Mouse (Mus musculus) right cerebral cortex, adult 2 months (tissue): ENCODE results near the gene Ptges3.

ENCODE experiments used
- DNase-seq, 2 experiments: peaks; one replicate each; pipeline ENCODE4 v3.0.0; 2021 to 2022; ENCODE audit warnings: low spot score in 2 of 2

Gene Ptges3

DNA sequence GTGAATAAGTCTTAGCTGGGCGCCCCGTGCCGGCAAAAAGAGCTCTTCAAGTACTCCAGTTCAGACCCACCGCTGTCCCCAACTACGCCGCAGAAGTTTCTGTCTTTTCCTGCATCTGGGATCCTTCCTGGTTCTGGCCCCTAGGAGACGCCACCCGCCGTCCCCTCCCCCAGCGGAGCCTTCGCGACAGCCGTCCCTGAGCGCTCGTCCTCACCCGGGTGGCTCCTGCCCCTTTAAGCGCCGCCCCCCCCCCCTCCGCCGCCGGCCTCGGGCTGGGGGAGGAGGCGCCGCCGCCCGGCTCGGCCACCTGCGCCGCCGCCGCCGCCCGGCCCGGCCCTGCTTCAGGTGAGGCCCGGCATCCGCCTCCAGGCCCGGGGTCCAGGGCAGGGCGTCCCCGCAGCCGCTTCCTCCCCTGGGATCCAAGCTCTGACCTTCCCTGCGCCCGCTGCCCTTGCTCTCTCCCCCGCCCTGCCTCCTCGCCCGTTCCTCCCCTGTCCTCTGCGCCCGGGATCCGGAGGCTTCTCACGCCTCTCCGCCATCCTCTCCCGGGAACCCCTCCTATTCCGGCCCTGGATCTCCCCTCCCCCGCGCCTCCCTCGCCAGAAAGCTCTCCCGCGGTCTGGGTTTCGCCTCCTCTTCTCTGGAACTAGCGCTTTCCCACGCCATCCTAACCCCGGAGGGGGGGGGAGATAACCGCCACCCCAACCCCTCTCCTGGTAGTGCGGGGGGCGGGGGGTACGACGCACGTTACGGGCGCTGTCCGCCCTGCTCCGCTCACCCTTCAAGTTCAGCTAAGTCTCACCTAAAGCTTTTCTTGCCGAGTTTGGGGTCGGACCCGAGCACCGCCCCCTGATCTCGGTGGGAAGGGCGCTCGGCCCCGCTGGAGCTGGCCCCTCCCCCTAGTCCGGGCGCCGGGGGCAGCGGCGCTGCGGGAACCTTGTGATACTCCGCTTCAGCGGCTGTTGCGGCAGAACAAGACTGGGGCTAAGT lies 34.0 kb downstream of the Ptges3 start:
- DNase-seq: peak; percentile 70 to 72

DNA sequence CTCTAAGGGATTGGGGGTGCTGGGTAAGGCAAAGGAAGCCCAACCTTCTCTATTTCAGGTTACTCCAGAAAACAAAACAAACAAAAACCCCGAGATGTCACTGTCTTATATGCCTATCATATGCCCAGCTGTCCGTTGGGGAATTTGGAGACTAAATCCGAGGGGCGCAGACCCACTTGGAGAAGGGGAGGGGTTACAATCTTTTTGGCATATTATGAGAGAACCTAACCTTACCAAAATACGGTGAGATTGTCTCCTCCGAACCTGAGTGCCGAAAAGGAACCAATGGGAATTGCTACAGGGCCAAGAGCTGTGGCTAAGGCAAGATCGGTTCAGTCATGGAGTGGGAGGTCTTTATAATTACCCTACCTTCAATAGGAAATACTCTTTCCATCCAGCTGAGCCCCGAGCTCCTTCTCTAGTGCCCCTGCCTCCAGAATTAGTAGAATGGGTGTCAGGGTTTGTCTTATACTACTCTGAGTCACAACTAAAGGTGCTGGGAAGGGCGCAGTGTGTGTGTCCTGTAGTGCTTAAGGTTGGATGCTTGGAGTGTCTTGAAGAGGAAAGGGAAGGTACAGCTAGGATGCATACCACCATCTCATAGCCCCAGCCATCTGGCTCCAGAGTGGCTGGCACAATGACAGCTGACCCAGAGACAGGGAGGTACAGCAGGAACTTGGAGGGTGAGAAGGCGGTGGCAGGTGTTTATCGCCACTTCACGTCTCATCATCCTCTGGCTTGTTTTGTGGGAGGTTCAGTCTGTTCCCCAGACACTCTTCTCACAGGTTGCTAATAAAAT lies 34.9 kb downstream of the Ptges3 start:
- peak in 1 of 2 experiments; percentile 26 for DNase-seq

- peak; percentile 56 to 65 for DNase-seq
Measured at GRCm38 (mm10) chr10:128094340-128094968, 35.7 kb downstream of the Ptges3 start.

DNA sequence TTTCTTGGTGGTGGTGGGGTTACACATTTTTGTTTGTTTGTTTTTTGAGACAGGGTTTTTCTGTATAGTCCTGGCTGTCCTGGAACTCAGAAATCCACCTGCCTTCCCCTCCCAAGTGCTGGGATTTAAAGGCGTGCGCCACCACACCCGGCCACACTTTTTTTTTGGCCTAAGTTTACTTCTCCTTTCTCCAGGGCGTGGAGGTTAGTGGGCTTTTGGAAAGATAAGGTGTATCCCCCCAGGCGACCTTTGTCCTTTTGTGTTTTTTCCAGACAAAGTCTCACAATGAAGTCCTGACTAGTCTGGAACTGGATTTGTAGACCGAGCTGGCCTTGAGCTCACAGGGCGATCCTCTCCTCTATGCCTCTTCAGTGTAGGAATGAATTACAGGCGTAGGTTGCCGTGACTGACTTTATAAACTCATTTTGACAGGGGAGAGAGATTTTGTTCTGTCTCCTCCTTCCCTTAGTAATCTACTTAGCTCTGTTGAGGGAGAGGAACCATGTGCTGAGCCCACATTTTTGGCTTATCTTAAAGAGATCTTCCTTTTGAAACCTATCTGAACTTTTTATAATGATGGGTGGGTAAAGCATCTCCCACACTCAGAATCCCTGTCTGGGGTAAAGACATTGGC lies 36.4 kb downstream of the Ptges3 start:
- no peak for DNase-seq

DNA sequence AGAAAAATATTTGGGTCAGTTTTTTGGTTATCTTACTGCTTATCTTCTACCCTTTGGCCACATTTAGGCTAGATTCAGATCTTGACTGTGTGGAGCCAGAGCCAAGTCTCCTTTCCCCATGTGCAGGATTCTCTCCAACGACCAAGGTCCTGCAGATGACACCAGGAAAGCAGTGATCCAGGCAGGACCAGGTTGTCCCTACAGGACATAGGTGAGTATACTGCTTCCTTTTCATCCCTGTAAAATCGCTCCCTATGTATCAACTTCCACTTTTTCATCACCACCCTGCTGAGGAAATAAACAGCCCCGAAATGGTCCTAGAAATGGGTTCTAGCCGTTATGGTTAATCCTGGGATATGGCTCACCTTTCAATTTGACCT lies 37.5 kb downstream of the Ptges3 start:
- no peak for DNase-seq

DNA sequence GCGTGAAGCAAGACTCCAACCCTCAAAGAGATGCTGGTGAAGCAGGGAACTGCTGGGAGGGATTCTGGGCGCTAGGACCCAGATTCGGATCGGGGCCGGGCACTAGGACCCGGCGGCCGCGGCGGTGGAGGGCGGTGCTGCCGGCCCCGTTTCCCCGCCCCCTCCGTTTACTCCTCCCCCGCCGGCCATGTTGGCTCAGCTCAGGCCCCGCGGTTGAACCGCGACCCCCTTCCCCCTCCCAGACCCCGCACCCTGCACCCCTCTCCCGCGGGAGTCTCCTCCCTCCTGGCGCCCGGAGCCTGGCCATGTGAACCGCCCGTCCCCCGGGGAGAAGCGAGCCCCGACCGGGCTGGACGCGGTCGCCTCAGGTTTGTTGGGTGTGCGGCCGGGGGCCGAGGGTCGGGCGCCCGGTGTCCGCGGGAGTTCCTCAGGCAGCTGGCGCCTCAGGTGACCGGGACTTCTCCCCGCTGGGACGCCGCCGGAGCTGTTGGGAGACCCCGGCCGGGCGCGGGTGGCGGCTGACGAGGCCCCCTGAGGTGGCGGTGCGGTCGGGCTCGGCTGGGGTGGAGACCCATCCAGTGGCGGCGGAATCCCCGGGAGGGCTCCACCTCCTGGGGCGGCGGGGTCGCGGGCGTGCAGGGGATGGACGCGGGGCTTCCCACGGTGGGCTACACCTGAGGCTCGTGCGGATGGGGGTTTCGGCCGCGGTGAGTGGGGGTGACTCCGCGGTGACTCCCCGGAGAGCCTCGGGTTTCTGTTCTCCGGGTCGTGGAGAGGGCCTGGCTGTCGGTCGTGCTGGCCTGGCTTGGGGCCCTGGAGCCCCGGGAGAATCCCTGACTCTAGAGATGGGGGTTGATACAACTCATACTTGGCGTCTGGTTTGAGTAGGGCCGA lies 38.2 kb downstream of the Ptges3 start:
- peak; percentile 77 to 86 for DNase-seq

DNA sequence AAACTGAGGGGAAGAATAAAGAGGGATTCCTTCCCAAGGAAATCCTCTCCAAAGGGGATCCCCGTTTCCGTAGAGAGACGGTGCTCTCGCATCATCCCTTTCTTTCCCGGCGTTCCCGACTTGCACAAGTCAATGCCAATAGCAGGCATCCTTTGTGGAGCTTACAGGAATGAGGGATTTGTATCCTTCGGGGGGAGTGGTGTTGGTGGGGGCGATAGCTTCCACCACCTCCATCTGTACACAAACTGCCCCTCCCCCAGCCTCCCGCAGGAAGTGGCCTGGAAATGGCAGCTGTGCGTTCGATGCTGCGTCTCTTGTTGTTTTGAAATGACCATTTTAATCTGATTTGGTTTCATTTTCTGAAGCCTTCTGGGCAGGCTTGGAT lies 38.8 kb downstream of the Ptges3 start:
- DNase-seq: peak; percentile 56 to 66

DNA sequence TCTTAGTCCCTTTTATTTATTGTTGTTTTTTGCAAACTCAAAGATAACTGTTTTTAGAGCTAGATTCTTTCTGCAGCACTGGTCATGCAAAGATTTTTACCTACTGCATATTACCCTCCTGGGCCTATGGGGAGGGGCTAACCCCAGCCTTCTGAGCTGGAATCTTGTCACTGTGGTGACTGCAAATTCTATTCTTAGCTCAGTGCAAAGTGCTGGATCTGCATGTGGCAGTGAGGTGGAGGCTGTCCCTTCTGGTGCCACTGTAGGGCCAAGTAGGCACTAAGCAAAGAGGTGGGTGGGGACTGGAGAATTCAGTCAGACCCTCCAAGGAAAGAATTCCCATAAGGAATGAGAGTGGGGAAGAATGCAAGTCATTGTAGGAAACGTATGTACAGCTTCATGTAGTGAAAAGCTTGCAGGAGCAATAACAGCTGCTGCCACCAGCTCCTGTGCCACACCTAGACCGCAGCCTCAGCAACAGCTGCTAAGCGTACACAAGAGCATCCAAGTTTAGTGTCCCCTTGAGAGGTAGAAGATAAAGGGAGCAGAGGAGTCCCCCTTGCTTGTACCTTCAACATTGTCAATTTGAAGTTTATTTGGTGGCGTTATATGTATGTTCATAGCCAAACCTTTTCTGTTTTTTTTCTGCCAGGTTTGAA lies 51.5 kb downstream of the Ptges3 start:
- no peak for DNase-seq

GRCm38 (mm10) chr10:128111227-128111626 lies 52.5 kb downstream of the Ptges3 start:
- DNase-seq: no peak

GRCm38 (mm10) chr10:128123833-128124232 lies 65.1 kb downstream of the Ptges3 start:
- DNase-seq: no peak

- DNase-seq: no peak
Measured at GRCm38 (mm10) chr10:128124831-128125230, 66.1 kb downstream of the Ptges3 start.

- DNase-seq: no peak
Measured at GRCm38 (mm10) chr10:128125951-128126350, 67.2 kb downstream of the Ptges3 start.
